Mouse (Mus musculus) layer of hippocampus, adult 18-20 months (tissue): ENCODE data around the gene Eml6. TPM values are rescaled to one million over a fixed set of nuclear protein-coding genes. Genes with fewer than 3 reads are reported as not detected.

Experiments used
- DNase-seq, 2 experiments: peaks; one replicate each; pipeline ENCODE4 v3.0.0; 2022; ENCODE audit warnings: low spot score in 2 of 2
- total RNA-seq, 2 experiments: library from RNA; stranded (reverse); gene quantifications; 2 replicates each; pipeline ENCODE4 v1.2.3; 2021

Gene Eml6
- total RNA-seq, 2 experiments from 2014 or later = 22.2 to 22.9 TPM

DNA sequence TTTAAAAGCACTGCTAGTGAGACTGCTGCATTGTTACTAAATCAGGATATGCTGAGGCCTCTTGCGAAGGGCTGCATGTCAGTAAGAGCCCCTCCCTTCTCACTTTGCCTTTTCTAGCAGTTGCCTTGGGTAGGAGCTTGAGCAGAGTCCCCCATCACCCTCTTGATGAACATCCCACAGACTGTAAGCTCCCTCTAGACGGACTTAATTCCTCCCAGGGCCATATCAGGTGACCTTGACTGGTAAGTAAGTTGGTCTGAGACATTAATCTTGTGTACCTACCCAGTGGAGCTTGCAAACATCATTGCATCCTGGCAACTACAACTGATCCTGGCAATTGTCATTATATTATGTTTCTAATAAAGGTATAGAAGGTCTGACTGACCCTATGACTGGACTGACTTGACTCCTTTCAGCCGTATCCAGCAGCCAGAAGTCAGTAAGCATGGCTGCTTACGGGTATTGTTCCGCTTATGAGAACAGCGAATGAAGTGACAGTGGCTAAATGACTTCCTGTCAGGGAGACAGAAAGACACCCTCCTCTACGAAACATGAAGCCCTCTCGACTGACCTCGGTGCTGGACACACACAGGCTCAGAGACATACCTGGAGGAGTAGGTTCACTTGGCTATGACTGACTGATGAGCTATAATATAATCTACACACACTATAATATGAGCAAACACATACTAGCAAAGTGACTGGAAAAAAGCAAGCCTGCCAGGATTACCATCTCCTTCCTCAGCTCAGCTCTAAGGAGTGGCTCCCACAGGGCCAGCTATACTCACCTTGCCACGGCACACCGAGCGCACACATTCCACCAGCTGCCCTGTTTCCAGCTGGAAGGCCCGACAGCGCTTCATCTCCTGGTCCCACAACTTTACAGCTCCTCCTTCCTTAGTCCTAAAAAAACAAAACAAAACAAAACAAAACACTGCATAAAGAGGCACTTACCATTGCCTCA, 273.9 kb downstream of the Eml6 start:
- DNase-seq = no peak

GRCm38 (mm10) chr11:29751013-29751412, 274.8 kb downstream of the Eml6 start:
- no peak for DNase-seq

GRCm38 (mm10) chr11:29749468-29749829, 276.4 kb downstream of the Eml6 start:
- no peak for DNase-seq

GRCm38 (mm10) chr11:29748750-29749467, 276.9 kb downstream of the Eml6 start:
- DNase-seq = no peak

DNA sequence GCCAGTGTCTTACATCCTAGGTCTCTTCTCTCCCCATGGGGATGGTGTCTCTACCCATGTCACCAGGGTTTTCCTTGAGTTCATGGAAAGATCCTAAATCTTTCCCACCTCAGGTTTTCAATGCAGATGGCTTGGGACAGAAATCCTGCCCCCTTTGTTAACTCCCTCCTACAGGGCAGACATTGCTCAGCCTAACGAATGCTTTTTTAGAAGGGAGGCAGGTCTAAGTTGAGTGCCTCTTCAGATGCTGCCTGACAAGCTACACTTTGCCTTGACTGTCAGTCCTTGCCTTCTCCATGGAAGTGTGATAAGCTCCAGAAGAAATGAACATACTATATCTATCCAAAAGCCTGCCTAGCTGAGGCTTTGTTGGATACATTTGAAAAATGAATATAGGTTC, 278.0 kb downstream of the Eml6 start:
- DNase-seq = no peak

DNA sequence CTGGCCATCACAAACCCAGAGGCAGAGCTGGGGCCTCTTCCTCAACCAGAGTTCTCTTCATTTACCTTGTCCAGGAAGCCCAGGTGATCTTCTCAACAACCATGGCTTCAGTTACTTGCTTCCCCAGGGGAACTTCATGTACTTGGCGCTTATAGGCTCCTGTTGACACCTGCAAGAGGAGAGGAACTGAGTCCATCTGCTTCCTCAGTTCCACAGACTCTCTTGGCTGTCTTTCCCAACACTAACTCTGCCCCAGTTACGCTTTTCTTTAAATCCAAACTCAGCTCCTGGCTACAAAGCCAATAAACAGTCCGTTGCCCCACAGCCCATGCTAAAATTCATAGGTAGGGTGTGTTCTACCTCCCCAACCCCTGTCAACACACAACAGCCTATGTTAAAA, 278.5 kb downstream of the Eml6 start:
- DNase-seq = peak in 1 of 2 experiments; percentile 30

DNA sequence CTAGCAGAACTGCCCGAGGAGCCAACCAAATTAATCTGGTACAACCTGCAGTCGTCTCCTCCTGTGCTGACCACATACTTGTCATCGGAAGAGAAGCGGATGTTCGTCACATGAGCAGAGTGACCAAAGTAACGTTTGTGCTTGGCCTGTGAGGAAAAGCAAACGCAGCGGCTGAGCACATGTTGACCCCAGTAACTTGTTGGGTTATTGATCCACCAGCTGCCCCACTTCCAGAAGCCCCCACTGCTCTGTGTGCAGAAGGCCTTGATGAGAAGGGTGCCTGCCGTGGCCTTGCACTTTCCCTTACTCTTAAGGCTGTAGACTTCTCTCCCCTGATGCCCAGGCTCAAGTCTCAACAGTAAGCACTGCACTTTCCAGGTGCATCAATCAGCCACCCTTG, 279.6 kb downstream of the Eml6 start:
- no peak for DNase-seq

DNA sequence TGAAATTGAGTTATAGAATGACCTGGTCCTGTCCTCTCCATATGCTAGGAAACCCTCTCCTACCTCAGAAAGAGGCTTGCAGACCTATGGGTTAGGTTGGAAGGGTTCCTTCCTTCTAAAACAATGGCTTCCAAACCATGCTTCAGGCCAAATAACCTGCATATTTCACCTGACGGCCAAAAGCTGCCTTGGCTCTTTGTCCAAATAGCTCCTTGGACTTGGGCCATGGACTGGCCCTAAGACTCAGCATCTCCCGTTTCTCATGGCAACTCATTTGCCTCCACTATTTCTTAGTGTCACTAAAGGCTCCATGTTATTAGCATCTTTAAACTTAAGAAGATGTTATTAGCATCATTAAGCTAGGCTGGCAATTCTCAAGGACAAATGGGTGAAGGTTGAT, 280.3 kb downstream of the Eml6 start:
- DNase-seq = no peak

- no peak for DNase-seq
These were observed 280.9 kb downstream of the Eml6 start for GRCm38 (mm10) chr11:29744760-29745430.

- no peak for DNase-seq
These were observed 286.1 kb downstream of the Eml6 start for GRCm38 (mm10) chr11:29739752-29740151.

DNA sequence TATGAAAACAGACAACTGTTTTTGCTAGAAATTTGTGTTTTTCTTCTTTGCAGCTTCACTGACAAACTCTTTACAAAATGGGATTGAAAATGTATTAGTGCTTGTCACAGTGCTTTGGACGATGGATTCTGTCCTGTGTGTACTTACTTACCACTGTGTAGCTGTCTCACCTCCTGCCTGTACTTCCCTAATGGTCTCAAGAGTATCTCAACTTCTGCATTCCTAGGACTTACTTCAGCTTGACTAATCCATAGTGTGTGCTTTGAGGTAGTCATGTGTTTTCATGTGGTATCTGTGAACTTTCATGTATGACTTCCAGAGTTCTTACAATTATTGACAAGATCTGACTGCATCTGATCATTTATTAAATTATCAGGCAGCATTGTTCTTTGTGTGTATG, 297.9 kb downstream of the Eml6 start:
- no peak for DNase-seq

GRCm38 (mm10) chr11:29725610-29726009, 300.2 kb downstream of the Eml6 start:
- no peak for DNase-seq

DNA sequence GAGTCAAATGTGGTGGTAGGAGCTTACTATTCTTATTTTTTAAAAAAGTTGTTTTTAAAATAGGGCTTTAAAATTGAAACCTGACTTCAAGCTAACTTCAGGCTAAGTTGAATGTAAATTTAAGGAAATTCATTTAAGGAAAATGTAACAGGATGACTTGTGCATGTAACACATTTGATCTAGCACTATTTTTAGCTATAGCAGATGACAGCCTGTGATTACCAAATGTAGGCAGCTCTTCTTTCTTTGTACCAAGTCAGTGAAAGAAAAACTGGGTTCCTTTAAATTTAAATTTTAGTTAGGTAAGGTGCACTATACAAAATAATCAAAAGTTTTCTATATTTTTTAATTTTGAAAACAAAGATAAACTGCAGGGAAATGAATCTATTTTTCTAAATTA, 300.7 kb downstream of the Eml6 start:
- no peak for DNase-seq

- DNase-seq = no peak
These were observed 301.6 kb downstream of the Eml6 start for GRCm38 (mm10) chr11:29724213-29724612.

DNA sequence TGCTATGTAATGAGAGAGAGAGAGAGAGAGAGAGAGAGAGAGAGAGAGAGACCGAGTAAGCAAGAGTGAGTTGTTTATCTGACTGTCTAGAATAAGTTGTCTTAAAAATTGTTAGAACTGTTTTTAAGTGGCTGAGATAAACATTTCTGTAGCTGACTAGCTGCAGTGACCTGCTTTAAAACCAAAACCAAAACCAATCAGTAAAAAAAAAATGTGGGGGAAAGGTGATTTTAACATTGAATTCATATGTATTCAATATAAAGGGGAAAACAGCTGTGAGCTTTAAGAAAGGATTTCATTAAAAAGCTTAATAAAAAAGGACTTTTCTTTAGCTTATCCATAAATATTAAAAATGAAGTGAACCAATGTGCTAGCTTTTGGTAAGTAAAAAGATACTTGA, 306.2 kb downstream of the Eml6 start:
- DNase-seq = no peak

GRCm38 (mm10) chr11:29718541-29718940, 307.3 kb downstream of the Eml6 start:
- DNase-seq = peak; percentile 46 to 59

- DNase-seq = no peak
These were observed 310.3 kb downstream of the Eml6 start for GRCm38 (mm10) chr11:29715499-29715898.

DNA sequence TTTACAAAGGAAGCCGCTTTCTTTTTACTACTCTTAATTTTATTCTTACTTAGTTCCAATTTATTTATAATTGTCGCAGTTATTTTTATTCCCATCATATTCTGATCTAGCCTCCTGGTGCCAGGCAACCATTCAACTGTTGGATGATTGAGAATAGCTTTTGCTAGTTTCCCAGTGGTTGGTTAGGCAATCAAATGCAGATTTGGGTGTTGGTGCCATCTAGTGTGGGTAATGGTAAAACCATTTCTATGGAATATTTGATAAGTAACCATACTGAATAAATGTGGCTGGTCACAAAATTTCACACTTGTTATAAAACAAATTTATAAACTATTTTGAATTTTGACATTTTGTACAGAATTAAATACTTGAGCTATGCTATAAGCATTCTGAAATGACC, 311.0 kb downstream of the Eml6 start:
- peak in 1 of 2 experiments; percentile 71 for DNase-seq

DNA sequence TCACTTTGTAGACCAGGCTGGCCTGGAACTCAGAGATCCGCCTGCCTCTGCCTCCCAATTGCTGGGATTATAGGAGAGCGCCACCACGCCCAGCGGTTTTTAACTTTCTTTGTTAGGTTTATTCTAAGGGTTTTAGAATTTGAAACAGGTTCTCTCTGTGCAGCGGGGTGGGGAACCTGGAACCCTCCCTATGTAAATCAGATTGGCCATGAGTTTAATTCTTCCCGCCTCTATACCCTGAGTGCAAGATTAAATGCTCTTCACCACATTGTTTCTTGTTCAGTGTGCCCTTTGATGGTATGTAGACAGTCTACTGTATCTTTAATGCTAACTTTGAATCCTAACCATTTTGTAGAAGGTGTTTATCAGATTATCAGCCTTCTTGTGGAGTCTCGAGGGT, 311.7 kb downstream of the Eml6 start:
- DNase-seq = no peak

DNA sequence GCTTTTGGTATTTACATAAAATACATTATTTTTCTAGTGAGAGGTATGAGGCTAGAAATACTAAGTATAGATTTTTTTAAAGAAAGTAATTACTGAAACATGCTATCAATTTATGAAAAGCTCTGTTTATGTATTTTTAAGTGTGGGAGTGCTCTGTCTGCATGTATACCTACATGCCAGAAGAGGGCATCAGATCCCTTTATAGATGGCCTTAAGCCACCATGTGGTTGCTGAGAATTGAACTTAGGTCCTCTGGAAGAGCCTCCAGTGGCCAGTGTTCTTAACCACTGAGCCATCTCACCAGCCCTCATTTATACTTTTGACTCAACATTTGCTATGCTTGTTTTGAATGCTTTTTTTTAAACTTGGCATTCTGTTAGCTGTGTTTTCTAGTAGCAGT, 316.3 kb downstream of the Eml6 start:
- no peak for DNase-seq

DNA sequence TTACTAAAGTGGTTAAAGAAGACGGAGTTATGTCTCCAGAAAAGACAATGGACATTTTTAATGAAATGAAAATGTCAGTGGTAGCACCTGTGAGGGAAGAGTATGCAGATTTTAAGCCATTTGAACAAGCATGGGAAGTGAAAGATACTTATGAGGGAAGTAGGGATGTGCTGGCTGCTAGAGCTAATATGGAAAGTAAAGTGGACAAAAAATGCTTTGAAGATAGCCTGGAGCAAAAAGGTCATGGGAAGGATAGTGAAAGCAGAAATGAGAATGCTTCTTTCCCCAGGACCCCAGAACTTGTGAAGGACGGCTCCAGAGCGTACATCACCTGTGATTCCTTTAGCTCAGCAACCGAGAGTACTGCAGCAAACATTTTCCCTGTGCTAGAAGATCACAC, 319.0 kb downstream of the Eml6 start:
- DNase-seq = no peak

GRCm38 (mm10) chr11:29705263-29705662, 320.6 kb downstream of the Eml6 start:
- no peak for DNase-seq
